ENCODE assay signal across 14 mouse cellular contexts in genomic region chr13:69867296-69868065, GRCm38 (mm10).
DNase-seq lines count a peak whose midpoint lies in the region; TF ChIP-seq lines count a peak whose summit lies in the region.
"Had no signal": no experiment of that assay in that cellular context is flagged by ENCODE, and none has a peak within 500 bp of the region (broad histone marks: within the 10 kb centered on the region; RNA-seq: fewer than 3 reads in every experiment).

No protein-coding gene starts in this region.

- no peak for TF ChIP-seq POLR2A in kidney, adult 2 months (IDR thresholded peaks at IDR 0.05; ENCODE audit: low read depth, low read length)

- intact Hi-C loops in left cerebral cortex, postnatal 4 days (cut with DNase I): no loop called here

- no peaks in the 10 kb centered on the region for H3K27me3 ChIP-seq in kidney, adult 2 months (replicated peaks; ENCODE audit: control insufficient read depth, insufficient read depth, low read length)
- H3K27me3 ChIP-seq: hindbrain, embryonic 12.5 days; limb, embryonic 12.5 days had no signal

- no peak for TF ChIP-seq CTCF in kidney, adult 2 months (conservative IDR thresholded peaks at IDR 0.05; ENCODE audit: insufficient read depth, insufficient read length, low read depth, low read length)

- peak; percentile 4 for DNase-seq in adrenal gland, adult 2 months
- DNase-seq in adrenal gland, adult 18-20 months (ENCODE audit: low spot score in 2 of 2): no peak
- peak; percentile 50 for DNase-seq in left cerebral cortex, adult 11 months (ENCODE audit: low spot score)
- no peak for DNase-seq in left cerebral cortex, postnatal 4 days
- DNase-seq in layer of hippocampus, postnatal 36 days: peak; percentile 7 to 19
- DNase-seq in right cerebral cortex, postnatal 14 days: peak; percentile 23
- no peak for DNase-seq in c-Kit-positive CD71-positive TER-119-positive erythroid progenitor cells, embryonic 14.5 days (ENCODE audit: low spot score)
- no peak for DNase-seq in kidney, adult 2 months
- DNase-seq: cerebellum, adult 18-20 months; gastrocnemius, adult 2 months; kidney, adult 11 months; lung, adult 18-20 months had no signal

- 62% methylated on average over 15 of the region's 15 CpGs for WGBS in kidney, adult 2 months

- no peaks in the 10 kb centered on the region for H3K36me3 ChIP-seq in kidney, adult 2 months (ENCODE audit: control insufficient read depth, insufficient read depth, low read length)
- H3K36me3 ChIP-seq: hindbrain, embryonic 12.5 days; limb, embryonic 12.5 days had no signal

- H3K4me3 ChIP-seq in kidney, adult 2 months (ENCODE audit: insufficient read depth, low read depth, low read length): no peak overlapping the region
- H3K4me3 ChIP-seq: gastrocnemius, adult 2 months; hindbrain, embryonic 12.5 days; limb, embryonic 12.5 days had no signal

- H3K4me1 ChIP-seq in kidney, adult 2 months (ENCODE audit: control insufficient read depth, insufficient read depth, low read length): no peaks in the 10 kb centered on the region
- H3K4me1 ChIP-seq: hindbrain, embryonic 12.5 days; limb, embryonic 12.5 days had no signal

- no peak overlapping the region for H3K27ac ChIP-seq in kidney, adult 2 months (ENCODE audit: insufficient read depth, low read depth, low read length)
- H3K27ac ChIP-seq: gastrocnemius, adult 2 months; hindbrain, embryonic 12.5 days; limb, embryonic 12.5 days had no signal

Comparison
In these comparisons a context has a peak if more than half of its experiments do, and no peak if none do; other contexts are left out.
1. DNase-seq: peak in adrenal gland, adult 2 months (single experiment), left cerebral cortex, adult 11 months (single experiment), layer of hippocampus, postnatal 36 days (2 of 2) and right cerebral cortex, postnatal 14 days (single experiment); none in adrenal gland, adult 18-20 months (0 of 2), left cerebral cortex, postnatal 4 days (single experiment), c-Kit-positive CD71-positive TER-119-positive erythroid progenitor cells, embryonic 14.5 days (single experiment) and kidney, adult 2 months (single experiment).